ENCODE assay signal across 8 mouse cellular contexts in genomic region chr4:100095685-100096595, GRCm38 (mm10). TPM values are rescaled to one million over a fixed set of nuclear protein-coding genes. Genes with fewer than 3 reads are reported as not detected.
DNase-seq lines count a peak whose midpoint lies in the region; ATAC-seq lines count a peak whose summit lies in the region.

Gene Ror1 (plus strand): TSS chr4:100095791.

- peak; percentile 93 for ATAC-seq in hindbrain, embryonic 15.5 days (ENCODE audit: low FRiP score, low read depth)

- peak within 1 kb of the TSS; percentile 48 for H3K9ac ChIP-seq in hindbrain, embryonic 15.5 days

- H3K4me3 ChIP-seq in hindbrain, embryonic 15.5 days = peak within 1 kb of the TSS; percentile 60

- peak; percentile 89 for DNase-seq in ZHBTc4 (ENCODE audit: low read depth, low spot score)
- peak; percentile 97 for DNase-seq in cerebellum, postnatal 25 days
- peak; percentile 90 for DNase-seq in gastrocnemius, adult 18-20 months (ENCODE audit: low spot score)
- DNase-seq in layer of hippocampus, postnatal 25 days (ENCODE audit: extremely low spot score in 1 of 2, low spot score in 1 of 2) = peak; percentile 93 to 97
- DNase-seq in lung, postnatal 10 days = peak; percentile 95
- DNase-seq in retina, adult 2 months (ENCODE audit: low read depth, low spot score) = peak; percentile 28
- peak; percentile 80 for DNase-seq in thymus, postnatal 4 days

- peak within 1 kb of the TSS; percentile 35 for H3K27ac ChIP-seq in hindbrain, embryonic 15.5 days (replicated peaks)

- peaks cover 19% of the 10 kb centered on the region for H3K4me1 ChIP-seq in hindbrain, embryonic 15.5 days (replicated peaks)

- peak within 1 kb of the TSS; percentile 79 for H3K4me2 ChIP-seq in hindbrain, embryonic 15.5 days

- under 1% methylated on average over 70 of the region's 76 CpGs for WGBS in hindbrain, embryonic 15.5 days

- H3K36me3 ChIP-seq in hindbrain, embryonic 15.5 days = no peaks in the 10 kb centered on the region

- no peaks in the 10 kb centered on the region for H3K9me3 ChIP-seq in hindbrain, embryonic 15.5 days

- peaks cover 4% of the 10 kb centered on the region; the same call in 1 of the 2 replicates for H3K27me3 ChIP-seq in hindbrain, embryonic 15.5 days

RNA-seq across cellular contexts. Expression of gene Ror1, which starts in this region (rescaled TPM):
- total RNA-seq in gastrocnemius, adult 18-20 months (2021) = 1 to 10 TPM; 1.1 to 1.4 TPM
- polyA plus RNA-seq in hindbrain, embryonic 15.5 days (2015; fragmentation: Nextera tagmentation; extraction: Ambion mirVana) = 1.6 and 1.9 TPM in 2 replicates
- 1 to 10 TPM; 4.1 to 4.6 TPM for total RNA-seq in layer of hippocampus, postnatal 25 days (2021)

Comparison
In these comparisons a context has a peak if more than half of its experiments do, and no peak if none do; other contexts are left out.
1. Peak in every context shown above with its lines: DNase-seq, ATAC-seq, H3K4me3 ChIP-seq and H3K27ac ChIP-seq.
2. DNase-seq: peak in every context shown above with its lines; median percentile 97 in cerebellum, postnatal 25 days; 95 in layer of hippocampus, postnatal 25 days; 95 in lung, postnatal 10 days; 90 in gastrocnemius, adult 18-20 months; 89 in ZHBTc4; 80 in thymus, postnatal 4 days; 28 in retina, adult 2 months.